Mouse (Mus musculus) limb, embryonic 15.5 days (tissue): ENCODE results near the gene Mt4. TPM values are rescaled to one million over a fixed set of nuclear protein-coding genes. Genes with fewer than 3 reads are reported as not detected.
A peak's percentile ranks its signal among the peaks of the same experiment; 100 is the strongest.

Source experiments
- ATAC-seq: fragments of 200-750 bp; cut with Nextera tagmentation; 2 replicates; pipeline ENCODE4 v1.8.0; 2017; ENCODE audit warnings: low read depth, moderate TSS enrichment; ENCODE audit not compliant: insufficient number of reproducible peaks, low FRiP score, low TSS enrichment
- H3K27ac ChIP-seq: fragments of 300-500 bp; sonication (generic); 2 replicates; pipeline ENCODE4 v1.5.1; 2015; ENCODE audit warnings: moderate library complexity, mild to moderate bottlenecking, inconsistent platforms
- H3K27me3 ChIP-seq: fragments of 300-500 bp; sonication (generic); 2 replicates; pipeline ENCODE4 v1.6.1; 2015; ENCODE audit warnings: inconsistent platforms
- H3K36me3 ChIP-seq: fragments of 300-500 bp; sonication (generic); 2 replicates; pipeline ENCODE4 v1.6.1; 2015; ENCODE audit warnings: inconsistent platforms
- H3K4me1 ChIP-seq: fragments of 300-500 bp; sonication (generic); 2 replicates; pipeline ENCODE4 v1.6.1; 2015; ENCODE audit warnings: inconsistent platforms
- H3K4me2 ChIP-seq: fragments of 300-500 bp; sonication (generic); 2 replicates; pipeline ENCODE4 v1.6.1; 2015; ENCODE audit warnings: mild to moderate bottlenecking, inconsistent platforms
- H3K4me3 ChIP-seq: fragments of 300-500 bp; sonication (generic); 2 replicates; pipeline ENCODE4 v1.5.1; 2015; ENCODE audit warnings: mild to moderate bottlenecking, inconsistent platforms
- H3K9ac ChIP-seq: fragments of 300-500 bp; sonication (generic); 2 replicates; pipeline ENCODE4 v1.6.1; 2015; ENCODE audit warnings: inconsistent platforms
- H3K9me3 ChIP-seq: fragments of 300-500 bp; sonication (generic); 2 replicates; pipeline ENCODE4 v1.6.1; 2016; ENCODE audit warnings: inconsistent platforms
- WGBS: fragments of 180-500 bp; shearing (Covaris S2); methylation state at CpG from one replicate; pipeline ENCODE4 v1.1.7; 2015; 5-methylcytosine and 5-hydroxymethylcytosine counted together
- polyA plus RNA-seq: library from polyadenylated mRNA; unstranded; fragments of >200 nt; fragmentation: Nextera tagmentation; extraction: Ambion mirVana; gene quantifications from 2 replicates; pipeline ENCODE4 v1.2.1, GENCODE M21; 2015

Mt4 gene
- polyA plus RNA-seq, 1 experiment from 2014 or later, result 0.60 TPM

DNA sequence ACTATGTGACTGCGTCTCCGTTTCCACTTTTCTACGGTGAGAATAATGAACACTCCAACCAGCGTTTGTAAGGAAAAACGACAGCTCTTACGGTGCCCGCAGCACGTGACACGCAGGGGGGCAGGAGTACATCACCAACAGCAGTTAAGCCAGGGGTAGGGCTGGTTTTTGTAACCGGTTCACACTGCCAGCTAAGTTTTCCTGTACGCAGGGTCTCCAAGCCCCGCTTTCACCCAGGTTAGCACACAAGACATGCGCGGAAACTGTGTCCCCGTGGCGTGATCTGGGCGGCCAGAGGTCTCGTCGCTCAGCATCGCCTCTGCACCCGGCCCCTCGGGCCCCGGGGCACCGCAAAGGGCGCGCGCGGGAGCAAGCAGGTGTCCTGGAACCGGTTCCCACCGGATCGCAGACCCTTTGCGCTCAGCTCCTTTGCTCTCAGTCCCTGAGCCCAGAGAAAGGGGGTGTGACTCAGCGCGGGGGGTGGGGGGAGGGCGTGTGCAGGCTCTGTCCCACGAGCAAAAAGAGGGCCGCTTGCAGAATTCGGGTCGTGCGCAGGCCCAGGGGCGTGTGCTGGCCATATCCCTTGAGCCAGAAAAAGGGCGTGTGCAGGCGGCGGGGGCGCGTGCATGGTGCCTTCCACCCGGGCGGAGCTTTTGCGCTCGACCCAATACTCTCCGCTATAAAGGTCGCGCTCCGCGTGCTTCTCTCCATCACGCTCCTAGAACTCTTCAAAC is 35.2 kb downstream of the Mt4 start, which contains the start of gene Mt2:
TSS of gene Mt2 (plus strand) at position 590 of the 734 bp plus-strand sequence.
- Histone ChIP-seq H3K4me2 (peak within 1 kb of the TSS; percentile 94), H3K36me3 (no peaks in the 10 kb centered on the region), H3K4me1 (peaks cover 22% of the 10 kb centered on the region), H3K27ac (0 out of 2 replicates have a peak within 1 kb of the TSS, but pooled peaks have one; percentile 13), H3K9me3 (no peaks in the 10 kb centered on the region), H3K9ac (peak within 1 kb of the TSS; percentile 33; the same call in 1 of the 2 replicates), H3K27me3 (peaks cover 79% of the 10 kb centered on the region), H3K4me3 (peak within 1 kb of the TSS; percentile 48)
- ATAC-seq, result 0 out of 2 replicates have a peak, but pooled peaks have one; percentile 33
- under 1% methylated on average over 55 of the region's 56 CpGs for WGBS

- Histone ChIP-seq H3K27me3 (peaks cover 79% of the 10 kb centered on the region), H3K9ac (peak overlapping the region; percentile 33; the same call in 1 of the 2 replicates), H3K9me3 (no peaks in the 10 kb centered on the region), H3K4me2 (peak overlapping the region; percentile 94), H3K4me3 (peak overlapping the region; percentile 48), H3K27ac (0 out of 2 replicates have a peak overlapping the region, but pooled peaks have one; percentile 13), H3K36me3 (no peaks in the 10 kb centered on the region), H3K4me1 (peaks cover 22% of the 10 kb centered on the region)
- under 1% methylated on average over 39 of the region's 39 CpGs for WGBS
- ATAC-seq, result no peak
These were observed 36.1 kb downstream of the Mt4 start for GRCm38 (mm10) chr8:94172809-94173732.

- Histone ChIP-seq H3K27me3 (peaks cover 87% of the 10 kb centered on the region), H3K27ac (no peak overlapping the region), H3K4me2 (no peak overlapping the region), H3K4me3 (no peak overlapping the region), H3K9me3 (no peaks in the 10 kb centered on the region), H3K9ac (no peak overlapping the region), H3K36me3 (no peaks in the 10 kb centered on the region), H3K4me1 (peaks cover 27% of the 10 kb centered on the region)
- ATAC-seq, result no peak
- WGBS, result 42% methylated on average over 11 of the region's 11 CpGs
These were observed 36.9 kb downstream of the Mt4 start for GRCm38 (mm10) chr8:94173848-94174403.

GRCm38 (mm10) chr8:94174619-94175213 is 37.7 kb downstream of the Mt4 start:
- 39% methylated on average over 7 of the region's 7 CpGs for WGBS
- no peak overlapping the region for H3K4me2 ChIP-seq
- no peak overlapping the region for H3K27ac ChIP-seq
- H3K4me1 ChIP-seq, result peaks cover 35% of the 10 kb centered on the region
- H3K27me3 ChIP-seq, result peaks cover 93% of the 10 kb centered on the region
- H3K9ac ChIP-seq, result no peak overlapping the region
- no peaks in the 10 kb centered on the region for H3K9me3 ChIP-seq
- ATAC-seq, result no peak
- no peaks in the 10 kb centered on the region for H3K36me3 ChIP-seq
- no peak overlapping the region for H3K4me3 ChIP-seq

- Histone ChIP-seq H3K4me3 (no peak overlapping the region), H3K27ac (no peak overlapping the region), H3K4me2 (no peak overlapping the region), H3K27me3 (peaks cover 91% of the 10 kb centered on the region), H3K4me1 (peaks cover 29% of the 10 kb centered on the region), H3K9ac (no peak overlapping the region), H3K36me3 (no peaks in the 10 kb centered on the region), H3K9me3 (no peaks in the 10 kb centered on the region)
- ATAC-seq, result no peak
- 63% methylated on average over 7 of the region's 7 CpGs for WGBS
These were observed 40.9 kb downstream of the Mt4 start for GRCm38 (mm10) chr8:94177716-94178390.

- ATAC-seq, result peak; percentile 68
- Histone ChIP-seq H3K27me3 (peaks cover 91% of the 10 kb centered on the region), H3K4me1 (peaks cover 35% of the 10 kb centered on the region), H3K4me3 (peak within 1 kb of the TSS; percentile 41), H3K9ac (peak within 1 kb of the TSS; percentile 37), H3K36me3 (no peaks in the 10 kb centered on the region), H3K9me3 (no peaks in the 10 kb centered on the region), H3K27ac (no peak within 1 kb of the TSS; the same call in 1 of the 2 replicates), H3K4me2 (peak within 1 kb of the TSS; percentile 75)
- WGBS, result under 1% methylated on average over 50 of the region's 50 CpGs
These were observed 42.1 kb downstream of the Mt4 start, which contains the start of gene Mt1 for GRCm38 (mm10) chr8:94178857-94179712. TSS of gene Mt1 (plus strand) at chr8:94179082.

DNA sequence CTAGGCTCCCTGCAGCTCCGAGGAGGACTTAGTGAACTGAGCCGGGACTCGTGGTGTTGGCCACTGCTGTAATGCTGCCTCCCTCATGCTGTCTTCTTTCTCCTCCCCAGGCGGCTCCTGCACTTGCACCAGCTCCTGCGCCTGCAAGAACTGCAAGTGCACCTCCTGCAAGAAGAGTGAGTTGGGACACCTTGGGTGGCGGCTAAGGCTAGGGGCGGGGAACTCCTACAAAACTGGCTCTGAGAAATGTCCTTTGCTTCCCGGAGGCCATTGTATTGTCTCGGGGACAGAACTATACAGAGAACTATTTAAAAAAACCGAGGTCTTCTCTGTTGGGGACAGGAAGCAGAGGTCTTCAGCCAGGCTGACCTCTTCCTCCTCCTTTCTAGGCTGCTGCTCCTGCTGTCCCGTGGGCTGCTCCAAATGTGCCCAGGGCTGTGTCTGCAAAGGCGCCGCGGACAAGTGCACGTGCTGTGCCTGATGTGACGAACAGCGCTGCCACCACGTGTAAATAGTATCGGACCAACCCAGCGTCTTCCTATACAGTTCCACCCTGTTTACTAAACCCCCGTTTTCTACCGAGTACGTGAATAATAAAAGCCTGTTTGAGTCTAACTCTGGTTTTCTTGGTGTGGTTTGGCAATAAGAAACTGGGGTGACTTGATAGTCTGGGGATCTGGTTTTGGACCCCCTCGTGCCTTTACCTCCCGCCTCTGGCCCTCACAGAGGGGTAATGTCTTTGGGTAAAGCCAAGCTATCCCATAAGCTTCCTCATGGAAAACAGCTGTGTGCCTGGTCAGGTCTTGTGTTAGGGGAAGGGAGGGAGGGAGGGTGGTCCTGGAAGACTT is 42.9 kb downstream of the Mt4 start:
- peaks cover 90% of the 10 kb centered on the region for H3K27me3 ChIP-seq
- no peak overlapping the region for H3K27ac ChIP-seq

GRCm38 (mm10) chr8:94180561-94180908 is 43.5 kb downstream of the Mt4 start:
- Histone ChIP-seq H3K27ac (no peak overlapping the region), H3K36me3 (no peaks in the 10 kb centered on the region), H3K9ac (no peak overlapping the region), H3K4me3 (no peak overlapping the region), H3K27me3 (peaks cover 88% of the 10 kb centered on the region), H3K4me1 (peaks cover 41% of the 10 kb centered on the region), H3K9me3 (no peaks in the 10 kb centered on the region), H3K4me2 (no peak overlapping the region)
- no peak for ATAC-seq
- WGBS, result 88% methylated on average over 1 of the region's 1 CpGs

More for the DNA sequence above, 42.9 kb downstream of the Mt4 start:
- ATAC-seq, result no peak
- H3K4me1 ChIP-seq, result peaks cover 41% of the 10 kb centered on the region
- H3K9me3 ChIP-seq, result no peaks in the 10 kb centered on the region
- H3K4me2 ChIP-seq, result peak overlapping the region; percentile 75
- H3K4me3 ChIP-seq, result peak overlapping the region; percentile 41
- H3K9ac ChIP-seq, result no peak overlapping the region
- H3K36me3 ChIP-seq, result no peaks in the 10 kb centered on the region
- WGBS, result 3% methylated on average over 25 of the region's 25 CpGs

DNA sequence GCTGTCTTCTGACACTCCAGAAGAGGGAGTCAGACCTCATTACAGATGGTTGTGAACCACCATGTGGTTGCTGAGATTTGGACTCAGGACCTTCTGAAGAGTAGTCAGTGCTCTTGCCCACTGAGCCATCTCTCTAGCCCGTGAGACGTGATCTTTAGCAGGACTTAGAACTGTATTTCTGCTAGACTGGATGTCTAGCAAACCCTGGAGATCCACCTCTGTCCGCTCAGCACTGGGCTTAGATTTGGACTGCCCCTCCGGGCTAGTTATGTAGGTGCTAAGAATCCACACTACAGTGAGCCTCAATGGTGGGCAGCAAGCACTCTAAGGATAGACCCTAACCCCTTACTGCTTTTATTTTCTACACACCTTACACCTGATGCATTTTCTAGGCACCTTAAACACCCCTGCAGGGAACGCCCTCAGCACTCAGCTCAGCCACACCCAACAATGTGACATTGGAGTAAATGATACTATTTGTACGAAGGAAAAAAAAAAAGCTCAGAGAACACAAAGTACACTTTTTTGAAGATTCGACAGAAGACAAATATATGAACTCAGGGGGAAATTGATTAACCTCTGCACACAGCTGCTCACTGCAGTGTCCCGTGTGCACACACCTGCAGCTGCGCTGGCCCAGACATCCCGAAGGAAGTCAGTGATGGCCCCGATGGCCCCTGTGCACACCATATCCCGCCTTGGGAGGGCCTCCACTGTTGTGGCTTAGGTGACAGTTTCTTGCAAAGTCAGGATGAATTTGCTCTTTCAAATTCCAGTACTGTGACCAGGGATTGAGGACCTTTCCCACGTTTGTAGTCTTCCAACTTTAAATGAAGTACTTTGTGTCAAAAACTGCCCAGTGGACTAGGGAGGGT is 45.3 kb downstream of the Mt4 start:
- peak overlapping the region; percentile 42 for H3K4me2 ChIP-seq
- WGBS, result 60% methylated on average over 13 of the region's 13 CpGs
- H3K4me3 ChIP-seq, result no peak overlapping the region
- H3K9me3 ChIP-seq, result no peaks in the 10 kb centered on the region
- peaks cover 89% of the 10 kb centered on the region for H3K27me3 ChIP-seq
- H3K36me3 ChIP-seq, result no peaks in the 10 kb centered on the region
- H3K9ac ChIP-seq, result no peak overlapping the region
- H3K27ac ChIP-seq, result no peak overlapping the region
- no peak for ATAC-seq
- peaks cover 52% of the 10 kb centered on the region for H3K4me1 ChIP-seq
